Mouse (Mus musculus): ENCODE measurements around the gene Gm28036.

DNA sequence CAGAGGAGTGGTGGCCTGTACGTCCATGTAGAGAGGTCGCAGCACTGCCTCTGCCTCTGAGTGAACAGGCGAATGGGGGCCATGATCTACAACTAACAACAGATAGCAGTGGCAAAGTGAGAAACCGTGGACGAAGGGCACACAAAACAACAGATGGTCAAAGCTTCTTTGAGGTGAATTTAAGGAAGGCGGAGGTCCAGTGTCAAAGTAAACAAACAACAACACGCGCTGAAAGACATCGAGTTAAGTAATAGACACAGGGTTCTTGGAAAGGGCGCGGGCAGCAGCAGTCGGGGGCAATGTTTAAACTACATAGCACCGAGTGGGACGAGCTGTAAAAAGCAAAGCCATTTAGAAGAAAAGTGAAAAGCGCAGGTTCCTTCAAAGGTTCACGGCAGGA, 16.5 kb upstream of the Gm28036 start:
- TF ChIP-seq CTCF (conservative IDR thresholded peaks at IDR 0.05; ENCODE audit: low read length) (no peak), POU5F1 (IDR thresholded peaks at IDR 0.05; ENCODE audit: borderline replicate concordance, low read length) (no peak)
